Mouse (Mus musculus) heart, embryonic 15.5 days (tissue): ENCODE results near the gene Col25a1. TPM values are rescaled to one million over a fixed set of nuclear protein-coding genes. Genes with fewer than 3 reads are reported as not detected.

Experiments used
- ATAC-seq: fragments of 200-750 bp; cut with Nextera tagmentation; replicated peaks from 2 replicates; pipeline ENCODE4 v1.8.0; 2017; ENCODE audit warnings: low read depth, moderate TSS enrichment; ENCODE audit not compliant: insufficient number of reproducible peaks, insufficient read depth, low FRiP score
- H3K27ac ChIP-seq: fragments of 300-500 bp; sonication (generic); 2 replicates; pipeline ENCODE4 v1.5.1; 2015; ENCODE audit warnings: mild to moderate bottlenecking, inconsistent platforms
- H3K27me3 ChIP-seq: fragments of 300-500 bp; sonication (generic); 2 replicates; pipeline ENCODE4 v1.6.1; 2015; ENCODE audit warnings: inconsistent platforms
- H3K36me3 ChIP-seq: fragments of 300-500 bp; sonication (generic); 2 replicates; pipeline ENCODE4 v1.6.1; 2015; ENCODE audit warnings: mild to moderate bottlenecking, inconsistent platforms
- H3K4me1 ChIP-seq: fragments of 300-500 bp; sonication (generic); replicated peaks from 2 replicates; pipeline ENCODE4 v1.6.1; 2015; ENCODE audit warnings: inconsistent platforms
- H3K4me2 ChIP-seq: fragments of 300-500 bp; sonication (generic); 2 replicates; pipeline ENCODE4 v1.6.1; 2015; ENCODE audit warnings: inconsistent platforms, mild to moderate bottlenecking, moderate library complexity
- H3K4me3 ChIP-seq: fragments of 300-500 bp; sonication (generic); 2 replicates; pipeline ENCODE4 v1.5.1; 2015; ENCODE audit warnings: mild to moderate bottlenecking, inconsistent platforms
- H3K9ac ChIP-seq: fragments of 300-500 bp; sonication (generic); 2 replicates; pipeline ENCODE4 v1.6.1; 2015; ENCODE audit warnings: mild to moderate bottlenecking, inconsistent platforms
- H3K9me3 ChIP-seq: fragments of 300-500 bp; sonication (generic); replicated peaks from 2 replicates; pipeline ENCODE4 v1.6.1; 2016; ENCODE audit warnings: inconsistent platforms
- WGBS: fragments of 180-500 bp; shearing (Covaris S2); methylation state at CpG from one replicate; pipeline ENCODE4 v1.1.7; 2015; ENCODE audit warnings: mixed read lengths; 5-methylcytosine and 5-hydroxymethylcytosine counted together
- polyA plus RNA-seq: library from polyadenylated mRNA; unstranded; fragments of >200 nt; fragmentation: Nextera tagmentation; extraction: Ambion mirVana; gene quantifications from 2 replicates; pipeline ENCODE4 v1.2.1, GENCODE M21; 2015

The Col25a1 gene
- 1.3 and 2.5 TPM in 2 replicates for polyA plus RNA-seq

DNA sequence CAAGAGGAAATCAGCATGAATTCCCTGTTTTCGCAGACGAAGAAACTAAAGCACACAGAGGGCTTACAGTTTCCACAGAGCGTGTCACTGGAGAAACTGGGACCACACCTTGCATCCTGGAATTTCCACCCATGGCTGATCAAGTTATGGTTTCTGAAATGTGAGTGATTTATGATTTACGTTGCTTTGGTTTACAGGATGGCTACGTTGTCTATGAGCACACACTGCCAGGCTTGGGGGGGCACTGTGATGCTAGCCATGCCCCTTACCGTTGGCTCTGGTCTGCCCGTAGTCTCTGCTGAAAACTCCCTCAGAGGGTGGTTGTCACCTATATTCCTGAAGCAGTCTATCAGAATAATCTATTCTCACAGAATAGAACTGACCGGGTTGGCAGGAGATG lies at the start of gene Col25a1:
TSS of gene Col25a1 (plus strand) at position 301 of the 400 bp plus-strand sequence.
- H3K4me1 ChIP-seq: no peaks in the 10 kb centered on the region
- no peak for ATAC-seq
- no peak within 1 kb of the TSS for H3K27ac ChIP-seq
- no peaks in the 10 kb centered on the region for H3K9me3 ChIP-seq
- no peak within 1 kb of the TSS for H3K4me3 ChIP-seq
- H3K4me2 ChIP-seq: no peak within 1 kb of the TSS
- 84% methylated on average over 8 of the region's 8 CpGs for WGBS
- H3K27me3 ChIP-seq: no peaks in the 10 kb centered on the region
- H3K9ac ChIP-seq: no peak within 1 kb of the TSS
- no peaks in the 10 kb centered on the region for H3K36me3 ChIP-seq

DNA sequence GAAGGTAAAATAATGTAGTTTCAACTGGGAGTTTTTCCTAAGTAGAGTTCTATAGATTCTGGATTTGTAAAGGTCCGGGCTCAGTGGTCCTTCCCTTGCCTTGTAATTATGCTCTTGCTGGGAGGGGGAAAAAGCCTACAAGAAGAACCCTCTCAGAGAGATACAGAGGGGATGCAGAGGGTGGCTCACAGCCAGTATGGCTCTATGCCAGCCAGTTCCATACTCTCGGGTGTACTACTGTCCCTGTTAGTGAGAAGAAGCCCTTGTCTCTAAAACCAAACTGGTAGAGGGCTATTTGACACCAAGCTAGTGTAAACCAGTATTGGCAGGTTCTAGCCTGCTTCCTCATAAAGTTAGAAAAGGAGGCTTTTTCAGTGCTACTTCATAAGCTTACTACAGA lies 48.0 kb upstream of the Col25a1 start:
- Histone ChIP-seq H3K27ac (no peak overlapping the region), H3K36me3 (no peaks in the 10 kb centered on the region), H3K27me3 (no peaks in the 10 kb centered on the region), H3K4me3 (no peak overlapping the region), H3K9me3 (no peaks in the 10 kb centered on the region), H3K4me1 (0 out of 2 replicates have a peak, but pooled peaks cover 2% of the 10 kb centered on the region), H3K4me2 (no peak overlapping the region), H3K9ac (no peak overlapping the region)
- ATAC-seq: no peak
- 37% methylated on average over 2 of the region's 2 CpGs for WGBS

DNA sequence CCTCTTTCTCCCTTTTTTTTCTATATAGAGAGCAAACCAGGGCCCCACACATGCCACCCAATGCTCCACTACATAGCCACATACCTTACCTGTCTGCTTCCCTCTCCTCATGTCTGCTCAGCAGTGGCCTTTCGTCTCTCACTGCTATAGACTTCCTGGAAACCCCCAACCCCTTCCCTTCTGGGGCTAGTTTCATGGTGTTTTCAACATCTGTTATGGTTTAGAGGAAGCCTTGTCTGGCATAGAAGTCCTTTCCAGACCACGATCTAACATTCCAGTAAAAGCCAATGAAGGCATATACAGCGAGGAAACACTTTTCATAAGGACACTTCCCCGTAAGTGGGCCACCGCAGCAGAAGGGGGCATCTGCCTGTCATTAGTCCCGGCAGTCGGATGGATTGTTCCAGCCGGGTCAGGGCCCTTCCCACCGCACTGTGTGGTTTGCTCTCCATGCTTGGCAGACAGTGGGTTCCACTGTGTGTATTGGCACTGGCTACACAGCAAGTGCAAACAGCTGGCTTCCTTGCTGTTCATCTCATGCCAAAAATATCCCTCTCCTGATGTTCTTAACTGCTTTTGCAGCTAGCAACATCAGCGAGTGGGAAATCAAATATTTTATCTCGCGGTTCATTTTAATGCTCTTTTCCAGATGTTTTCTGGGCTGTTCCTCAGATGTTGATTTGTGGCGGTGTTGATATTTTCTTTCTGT lies 44.8 kb upstream of the Col25a1 start:
- no peaks in the 10 kb centered on the region for H3K9me3 ChIP-seq
- 0 out of 2 replicates have a peak, but pooled peaks cover 2% of the 10 kb centered on the region for H3K4me1 ChIP-seq
- H3K4me3 ChIP-seq: no peak overlapping the region
- H3K36me3 ChIP-seq: no peaks in the 10 kb centered on the region
- ATAC-seq: 0 out of 2 replicates have a peak, but pooled peaks have one; percentile 43
- H3K9ac ChIP-seq: no peak overlapping the region
- no peak overlapping the region for H3K4me2 ChIP-seq
- H3K27me3 ChIP-seq: 0 out of 2 replicates have a peak, but pooled peaks cover 3% of the 10 kb centered on the region
- H3K27ac ChIP-seq: no peak overlapping the region
- 62% methylated on average over 13 of the region's 13 CpGs for WGBS

DNA sequence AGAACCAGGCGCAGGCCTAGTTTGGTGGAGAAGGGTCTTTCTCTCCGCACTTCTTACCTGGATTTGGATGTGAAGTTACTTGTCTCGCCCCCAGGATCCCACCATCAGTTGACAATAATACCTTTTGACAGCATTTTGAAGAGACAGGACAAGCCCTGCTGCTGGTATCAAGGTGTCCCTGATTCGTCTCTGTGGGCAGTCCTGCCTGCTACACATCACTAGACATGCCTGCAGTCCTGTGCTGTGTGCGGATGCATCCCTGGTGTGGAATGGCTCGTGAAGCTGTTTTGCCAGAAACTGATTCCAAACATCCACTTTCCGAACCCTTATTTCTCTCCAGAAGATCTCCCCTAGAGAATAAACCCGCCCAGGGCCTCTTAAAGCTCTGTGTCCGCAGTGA lies 43.8 kb upstream of the Col25a1 start:
- Histone ChIP-seq H3K36me3 (no peaks in the 10 kb centered on the region), H3K9me3 (no peaks in the 10 kb centered on the region), H3K27ac (no peak overlapping the region), H3K27me3 (0 out of 2 replicates have a peak, but pooled peaks cover 3% of the 10 kb centered on the region), H3K4me2 (no peak overlapping the region), H3K4me1 (0 out of 2 replicates have a peak, but pooled peaks cover 2% of the 10 kb centered on the region), H3K4me3 (no peak overlapping the region), H3K9ac (no peak overlapping the region)
- no peak for ATAC-seq
- 78% methylated on average over 9 of the region's 9 CpGs for WGBS

DNA sequence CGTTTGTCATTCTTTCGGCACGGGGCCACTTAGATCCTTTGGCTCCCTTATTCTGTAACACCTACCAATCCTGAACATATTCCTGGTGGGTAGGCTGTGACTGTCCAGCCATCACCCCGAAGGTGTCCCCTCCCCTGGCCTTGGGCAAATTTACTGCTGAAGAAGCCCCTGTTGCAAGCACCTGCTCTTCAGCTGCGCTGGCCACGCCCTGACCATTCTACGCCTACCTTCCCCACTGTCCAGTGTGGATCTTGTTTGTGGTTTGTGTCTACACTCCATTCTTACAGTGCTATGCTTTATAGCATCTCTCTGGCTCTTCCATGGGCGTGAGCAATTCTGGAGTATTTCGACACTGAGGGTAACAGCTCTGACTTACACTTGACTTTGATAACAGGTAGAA lies 42.6 kb upstream of the Col25a1 start:
- no peak overlapping the region for H3K4me3 ChIP-seq
- WGBS: 87% methylated on average over 9 of the region's 9 CpGs
- H3K27me3 ChIP-seq: 0 out of 2 replicates have a peak, but pooled peaks cover 3% of the 10 kb centered on the region
- H3K36me3 ChIP-seq: no peaks in the 10 kb centered on the region
- no peaks in the 10 kb centered on the region for H3K9me3 ChIP-seq
- no peak overlapping the region for H3K9ac ChIP-seq
- no peak overlapping the region for H3K27ac ChIP-seq
- no peak overlapping the region for H3K4me2 ChIP-seq
- H3K4me1 ChIP-seq: 0 out of 2 replicates have a peak, but pooled peaks cover 2% of the 10 kb centered on the region
- ATAC-seq: no peak

DNA sequence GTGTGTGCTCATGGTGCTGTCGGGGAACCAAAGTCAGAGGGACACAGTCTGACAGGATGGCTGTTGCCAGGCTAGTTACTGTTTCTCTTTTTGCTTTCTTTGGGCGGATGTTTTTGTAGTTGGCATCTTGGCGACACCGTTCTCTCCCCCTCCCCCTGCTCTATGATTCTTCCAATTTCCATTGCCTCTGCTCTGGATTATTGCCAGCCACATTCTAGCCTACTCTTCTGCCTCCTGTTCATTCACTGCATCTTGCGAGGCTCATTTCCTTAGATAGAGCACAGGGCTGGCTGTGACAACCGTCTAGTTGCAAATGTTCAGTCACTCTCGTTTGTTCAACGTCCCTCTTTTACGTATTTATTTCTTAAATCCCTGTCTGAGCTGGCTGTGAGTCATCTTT lies 40.8 kb upstream of the Col25a1 start:
- H3K9me3 ChIP-seq: no peaks in the 10 kb centered on the region
- no peak overlapping the region for H3K27ac ChIP-seq
- H3K9ac ChIP-seq: no peak overlapping the region
- H3K4me1 ChIP-seq: 0 out of 2 replicates have a peak, but pooled peaks cover 2% of the 10 kb centered on the region
- H3K4me2 ChIP-seq: no peak overlapping the region
- H3K36me3 ChIP-seq: no peaks in the 10 kb centered on the region
- ATAC-seq: no peak
- no peak overlapping the region for H3K4me3 ChIP-seq
- WGBS: 60% methylated on average over 9 of the region's 9 CpGs
- H3K27me3 ChIP-seq: 0 out of 2 replicates have a peak, but pooled peaks cover 3% of the 10 kb centered on the region

DNA sequence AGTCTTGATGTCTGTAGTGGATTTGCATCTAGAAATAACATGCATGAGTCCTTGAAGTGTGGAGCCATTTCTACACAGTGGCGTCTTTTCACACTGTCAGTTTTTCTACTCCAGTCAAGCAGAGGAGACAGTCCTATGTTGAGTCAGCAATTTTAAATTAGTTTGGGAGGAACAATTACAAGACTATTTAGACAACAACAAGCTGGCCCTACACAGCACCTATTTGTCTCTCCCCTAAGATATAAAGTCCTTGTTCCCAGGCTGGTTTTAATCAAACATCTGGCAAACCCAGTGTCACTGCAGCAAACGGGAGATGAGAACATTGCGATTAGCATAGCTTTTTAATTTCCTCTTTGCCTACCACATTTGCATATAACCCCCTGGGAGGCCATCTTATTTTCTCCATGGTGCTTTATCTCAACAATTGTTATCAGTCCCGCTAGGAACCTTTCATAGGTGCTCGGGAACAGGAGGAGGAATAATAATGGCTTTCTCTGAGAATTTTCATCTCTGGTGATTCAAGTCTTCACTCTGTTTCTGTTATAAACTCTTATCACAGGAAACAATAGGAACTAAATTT lies 37.1 kb upstream of the Col25a1 start:
- ATAC-seq: no peak
- no peaks in the 10 kb centered on the region for H3K4me1 ChIP-seq
- no peak overlapping the region for H3K4me3 ChIP-seq
- no peaks in the 10 kb centered on the region for H3K36me3 ChIP-seq
- WGBS: 66% methylated on average over 5 of the region's 5 CpGs
- H3K27ac ChIP-seq: no peak overlapping the region
- H3K9me3 ChIP-seq: no peaks in the 10 kb centered on the region
- H3K9ac ChIP-seq: no peak overlapping the region
- no peak overlapping the region for H3K4me2 ChIP-seq
- no peaks in the 10 kb centered on the region for H3K27me3 ChIP-seq

DNA sequence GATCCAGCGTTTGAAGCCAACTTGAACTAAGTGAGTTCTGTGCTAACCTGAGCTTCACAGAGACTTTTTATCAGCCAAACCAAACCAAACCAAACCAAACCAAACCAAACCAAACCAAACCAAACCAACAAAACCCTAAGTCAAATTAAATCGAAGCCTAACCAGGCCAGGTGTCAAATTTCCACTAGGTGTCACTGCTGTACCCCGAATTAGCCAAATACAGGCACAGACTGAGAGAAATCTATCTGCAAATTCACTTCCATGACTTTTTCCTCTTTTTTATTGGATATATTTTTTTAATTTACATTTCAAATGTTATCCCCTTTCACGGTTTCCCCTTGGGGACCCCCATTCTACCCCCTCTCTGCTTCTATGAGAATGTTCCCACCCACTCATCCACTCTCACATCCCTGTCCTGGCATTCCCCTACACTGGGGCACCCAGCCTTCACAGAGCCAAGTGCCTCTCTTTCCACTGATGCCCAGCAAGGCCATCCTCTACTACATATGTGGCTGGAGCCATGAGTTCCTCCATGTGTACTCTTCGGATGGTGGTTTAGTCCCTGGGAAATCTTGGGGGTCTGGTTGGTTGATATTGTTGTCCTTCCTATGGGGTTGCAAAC lies 36.0 kb upstream of the Col25a1 start:
- WGBS: 33% methylated on average over 5 of the region's 5 CpGs

DNA sequence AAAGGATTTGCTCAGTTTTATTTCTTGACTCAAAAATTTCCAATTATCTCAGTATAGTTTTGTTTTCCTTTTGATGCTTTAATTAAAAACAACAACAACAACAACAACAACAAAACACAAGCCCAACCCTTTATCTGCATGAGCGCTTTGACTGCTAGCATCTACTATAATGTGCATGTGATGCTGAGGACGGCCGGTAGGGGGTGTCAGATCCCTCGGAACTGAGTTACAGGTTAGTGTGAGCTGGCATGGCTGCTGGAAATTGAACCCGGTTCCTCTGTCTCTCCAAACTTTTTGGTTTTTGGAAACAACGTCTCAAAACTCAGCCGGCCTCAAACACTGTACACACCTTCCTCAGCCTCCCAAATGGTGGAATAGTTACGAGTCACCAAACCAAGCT lies 27.8 kb upstream of the Col25a1 start:
- 78% methylated on average over 8 of the region's 8 CpGs for WGBS
- Histone ChIP-seq H3K27me3 (no peaks in the 10 kb centered on the region), H3K27ac (no peak overlapping the region), H3K9ac (no peak overlapping the region), H3K36me3 (no peaks in the 10 kb centered on the region), H3K4me3 (no peak overlapping the region), H3K4me2 (no peak overlapping the region), H3K4me1 (peaks cover 1% of the 10 kb centered on the region; the same call in 1 of the 2 replicates), H3K9me3 (no peaks in the 10 kb centered on the region)
- no peak for ATAC-seq

More for the DNA sequence above, 36.0 kb upstream of the Col25a1 start:
- H3K4me2 ChIP-seq: no peak overlapping the region
- H3K36me3 ChIP-seq: no peaks in the 10 kb centered on the region
- no peaks in the 10 kb centered on the region for H3K27me3 ChIP-seq
- no peak overlapping the region for H3K27ac ChIP-seq
- H3K9ac ChIP-seq: no peak overlapping the region
- H3K4me1 ChIP-seq: no peaks in the 10 kb centered on the region
- ATAC-seq: no peak
- H3K9me3 ChIP-seq: no peaks in the 10 kb centered on the region
- H3K4me3 ChIP-seq: no peak overlapping the region

DNA sequence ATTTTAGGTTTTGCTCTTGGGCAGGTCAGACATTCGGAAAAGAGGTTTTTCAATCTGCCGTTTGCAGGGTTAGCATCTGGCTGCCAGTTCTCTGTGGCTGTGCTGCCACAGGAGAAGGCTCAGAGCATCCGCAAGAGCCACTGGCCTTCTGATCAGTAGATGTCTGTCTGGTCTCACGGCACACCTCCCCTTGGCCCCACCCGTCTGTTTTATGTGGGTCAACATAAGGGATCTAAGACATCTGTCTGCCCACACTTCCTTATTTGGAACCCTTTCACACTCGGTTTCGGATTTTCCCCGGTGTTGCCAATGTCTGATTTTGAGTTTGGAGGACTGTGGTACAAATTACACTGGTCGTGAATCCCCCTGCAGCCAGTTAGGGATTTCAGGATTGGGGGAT lies 26.8 kb upstream of the Col25a1 start:
- Histone ChIP-seq H3K4me2 (no peak overlapping the region), H3K9me3 (no peaks in the 10 kb centered on the region), H3K4me1 (peaks cover 4% of the 10 kb centered on the region; the same call in 1 of the 2 replicates), H3K9ac (no peak overlapping the region), H3K27me3 (no peaks in the 10 kb centered on the region), H3K4me3 (no peak overlapping the region), H3K36me3 (no peaks in the 10 kb centered on the region), H3K27ac (no peak overlapping the region)
- 53% methylated on average over 9 of the region's 9 CpGs for WGBS
- ATAC-seq: no peak

DNA sequence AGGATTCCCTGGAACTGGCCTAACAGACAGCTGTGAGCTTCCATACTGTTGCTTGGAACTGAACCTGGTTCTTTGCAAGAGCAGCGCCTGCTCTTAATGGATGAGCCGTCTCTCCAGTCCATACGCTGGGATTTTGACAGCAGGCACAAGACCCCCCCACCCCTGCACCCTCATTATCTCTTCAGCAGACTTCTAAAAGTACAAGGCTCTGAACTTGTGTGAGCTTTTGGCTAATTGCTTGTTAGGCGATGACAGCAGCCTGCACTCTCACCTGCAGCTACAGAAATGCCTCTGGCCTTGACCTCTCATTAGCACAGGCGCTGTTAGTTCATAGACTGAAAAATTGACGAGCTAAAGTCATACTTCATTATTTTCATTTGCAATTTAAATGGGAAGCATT lies 14.4 kb upstream of the Col25a1 start:
- WGBS: 48% methylated on average over 6 of the region's 6 CpGs
- Histone ChIP-seq H3K9ac (no peak overlapping the region), H3K4me1 (peaks cover 6% of the 10 kb centered on the region), H3K27me3 (no peaks in the 10 kb centered on the region), H3K36me3 (no peaks in the 10 kb centered on the region), H3K27ac (no peak overlapping the region), H3K9me3 (no peaks in the 10 kb centered on the region), H3K4me3 (no peak overlapping the region), H3K4me2 (no peak overlapping the region)
- no peak; the same call in 1 of the 2 replicates for ATAC-seq
